Mouse (Mus musculus): ENCODE results near the gene Rora. TPM values are rescaled to one million over a fixed set of nuclear protein-coding genes. Genes with fewer than 3 reads are reported as not detected.

Gene Rora
- polyA plus RNA-seq, 1 experiment from 2014 or later, result 4.3 TPM

DNA sequence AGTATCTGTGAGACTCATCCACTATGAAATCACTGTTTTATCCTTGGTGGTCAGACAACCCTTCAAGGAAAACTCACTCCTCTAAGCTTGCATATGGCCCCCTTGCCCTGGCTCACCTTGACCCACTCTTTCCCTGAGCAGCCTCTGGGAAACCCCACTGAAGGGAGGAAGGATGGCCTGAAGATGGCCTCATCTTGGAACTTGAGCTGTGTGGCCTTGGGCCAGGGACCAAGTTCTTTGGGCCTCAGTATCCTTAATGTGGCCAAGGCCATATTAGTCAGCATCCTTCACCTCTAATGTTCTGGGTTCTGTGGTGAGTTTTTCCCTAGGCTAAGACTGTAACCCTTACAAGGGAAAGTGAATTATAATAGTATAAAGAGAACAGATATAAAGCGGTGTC, 45.8 kb downstream of the Rora start:
- Histone ChIP-seq H3K4me3 (ENCODE audit: low read depth, low read length) (no peak overlapping the region), H3K27me3 (ENCODE audit: control insufficient read depth, insufficient read depth, low read length) (no peaks in the 10 kb centered on the region), H3K9me3 (ENCODE audit: control insufficient read depth, low read length) (no peaks in the 10 kb centered on the region), H3K4me1 (ENCODE audit: control insufficient read depth, insufficient read depth, low read length) (peaks cover 9% of the 10 kb centered on the region; the same call in 1 of the 2 replicates), H3K9ac (ENCODE audit: low read length) (no peak overlapping the region), H3K4me2 (no peak overlapping the region), H3K36me3 (ENCODE audit: control insufficient read depth, insufficient read depth, low read length) (no peaks in the 10 kb centered on the region), H3K27ac (ENCODE audit: low read depth, low read length) (no peak overlapping the region)
- ATAC-seq (ENCODE audit: low FRiP score) (no peak), DNase-seq (ENCODE audit: low spot score, missing footprints) (no peak)
- 89% methylated on average over 1 of the region's 1 CpGs for WGBS

DNA sequence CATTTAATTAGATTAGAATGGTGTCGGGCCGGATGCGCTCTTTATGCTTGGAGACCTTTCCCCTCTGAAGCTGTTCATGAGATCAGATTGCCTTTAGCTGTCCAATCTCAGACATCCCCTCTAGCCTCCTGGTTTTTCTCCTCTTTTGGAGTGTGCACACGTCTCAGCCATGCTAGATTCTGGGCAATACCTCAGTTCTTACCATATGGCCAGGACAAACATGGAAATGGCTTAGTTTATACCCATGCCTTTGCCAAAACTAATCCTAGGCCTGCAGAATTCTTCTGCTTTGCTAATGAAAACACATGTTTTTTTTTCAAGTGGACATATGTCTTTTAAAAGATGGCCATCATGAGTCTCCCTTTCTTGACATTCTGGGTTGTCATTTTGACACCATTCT, 46.3 kb downstream of the Rora start:
- Histone ChIP-seq H3K4me2 (no peak overlapping the region), H3K9ac (ENCODE audit: low read length) (no peak overlapping the region), H3K27me3 (ENCODE audit: control insufficient read depth, insufficient read depth, low read length) (no peaks in the 10 kb centered on the region), H3K4me3 (ENCODE audit: low read depth, low read length) (no peak overlapping the region), H3K36me3 (ENCODE audit: control insufficient read depth, insufficient read depth, low read length) (no peaks in the 10 kb centered on the region), H3K9me3 (ENCODE audit: control insufficient read depth, low read length) (no peaks in the 10 kb centered on the region), H3K27ac (ENCODE audit: low read depth, low read length) (no peak overlapping the region), H3K4me1 (ENCODE audit: control insufficient read depth, insufficient read depth, low read length) (peaks cover 9% of the 10 kb centered on the region; the same call in 1 of the 2 replicates)
- no peak for ATAC-seq (ENCODE audit: low FRiP score)
- peak; percentile 39 for DNase-seq (ENCODE audit: low spot score, missing footprints)
- 52% methylated on average over 4 of the region's 4 CpGs for WGBS

DNA sequence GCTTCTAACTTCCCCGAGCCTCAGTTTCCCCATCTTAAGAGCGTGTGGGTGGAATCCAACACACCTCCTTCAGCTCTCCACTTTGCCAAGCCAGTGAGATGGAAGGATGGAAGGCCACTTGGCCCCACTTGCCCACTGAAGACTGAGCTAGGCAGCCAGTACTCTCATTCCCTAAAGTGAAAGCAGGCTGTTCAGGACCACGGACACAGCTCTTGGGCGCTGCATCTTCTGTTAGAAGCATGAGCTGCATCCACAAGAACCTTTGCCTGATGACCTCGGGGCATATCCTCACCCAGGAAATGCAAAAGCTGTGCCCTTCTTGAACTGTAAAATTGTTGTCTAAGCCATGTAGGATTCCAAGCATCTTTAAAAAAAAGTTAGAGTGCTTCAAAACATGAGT, 54.0 kb downstream of the Rora start:
- no peak overlapping the region for H3K9ac ChIP-seq (ENCODE audit: low read length)
- ATAC-seq (ENCODE audit: low FRiP score) (no peak), DNase-seq (ENCODE audit: low spot score, missing footprints) (peak; percentile 69)
- H3K4me1 ChIP-seq (ENCODE audit: control insufficient read depth, insufficient read depth, low read length), result peaks cover 4% of the 10 kb centered on the region; the same call in 1 of the 2 replicates
- no peaks in the 10 kb centered on the region for H3K9me3 ChIP-seq (ENCODE audit: control insufficient read depth, low read length)
- H3K4me2 ChIP-seq, result no peak overlapping the region
- H3K27ac ChIP-seq (ENCODE audit: low read depth, low read length), result no peak overlapping the region
- no peaks in the 10 kb centered on the region for H3K36me3 ChIP-seq (ENCODE audit: control insufficient read depth, insufficient read depth, low read length)
- WGBS, result 68% methylated on average over 5 of the region's 5 CpGs
- H3K27me3 ChIP-seq (ENCODE audit: control insufficient read depth, insufficient read depth, low read length), result no peaks in the 10 kb centered on the region
- no peak overlapping the region for H3K4me3 ChIP-seq (ENCODE audit: low read depth, low read length)

DNA sequence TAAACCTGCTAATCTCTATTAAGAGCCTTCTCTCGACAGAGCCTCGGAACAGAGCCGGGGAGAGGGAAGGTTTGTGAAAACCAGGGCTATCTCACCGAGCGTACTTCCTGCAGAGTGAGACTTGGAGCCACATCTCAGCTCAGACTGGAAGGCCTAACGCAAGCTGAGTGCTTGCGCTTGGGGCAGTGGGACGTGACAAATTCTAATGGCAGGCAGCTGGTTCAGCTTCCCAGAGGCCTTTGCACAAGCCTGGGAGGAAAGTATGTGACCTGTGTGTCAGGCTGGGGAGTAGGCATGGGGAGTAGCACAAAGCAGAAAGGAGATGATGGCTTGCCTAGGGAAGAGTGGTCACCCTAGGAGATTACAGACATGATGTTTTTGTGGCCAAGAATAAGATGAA, 55.6 kb downstream of the Rora start:
- DNase-seq (ENCODE audit: low spot score, missing footprints) (peak; percentile 39), ATAC-seq (ENCODE audit: low FRiP score) (no peak)
- H3K9ac ChIP-seq (ENCODE audit: low read length), result no peak overlapping the region
- no peaks in the 10 kb centered on the region for H3K36me3 ChIP-seq (ENCODE audit: control insufficient read depth, insufficient read depth, low read length)
- H3K4me3 ChIP-seq (ENCODE audit: low read depth, low read length), result no peak overlapping the region
- H3K27ac ChIP-seq (ENCODE audit: low read depth, low read length), result no peak overlapping the region
- H3K4me2 ChIP-seq, result no peak overlapping the region
- H3K27me3 ChIP-seq (ENCODE audit: control insufficient read depth, insufficient read depth, low read length), result no peaks in the 10 kb centered on the region
- H3K4me1 ChIP-seq (ENCODE audit: control insufficient read depth, insufficient read depth, low read length), result no peaks in the 10 kb centered on the region
- 62% methylated on average over 8 of the region's 8 CpGs for WGBS
- no peaks in the 10 kb centered on the region for H3K9me3 ChIP-seq (ENCODE audit: control insufficient read depth, low read length)

DNA sequence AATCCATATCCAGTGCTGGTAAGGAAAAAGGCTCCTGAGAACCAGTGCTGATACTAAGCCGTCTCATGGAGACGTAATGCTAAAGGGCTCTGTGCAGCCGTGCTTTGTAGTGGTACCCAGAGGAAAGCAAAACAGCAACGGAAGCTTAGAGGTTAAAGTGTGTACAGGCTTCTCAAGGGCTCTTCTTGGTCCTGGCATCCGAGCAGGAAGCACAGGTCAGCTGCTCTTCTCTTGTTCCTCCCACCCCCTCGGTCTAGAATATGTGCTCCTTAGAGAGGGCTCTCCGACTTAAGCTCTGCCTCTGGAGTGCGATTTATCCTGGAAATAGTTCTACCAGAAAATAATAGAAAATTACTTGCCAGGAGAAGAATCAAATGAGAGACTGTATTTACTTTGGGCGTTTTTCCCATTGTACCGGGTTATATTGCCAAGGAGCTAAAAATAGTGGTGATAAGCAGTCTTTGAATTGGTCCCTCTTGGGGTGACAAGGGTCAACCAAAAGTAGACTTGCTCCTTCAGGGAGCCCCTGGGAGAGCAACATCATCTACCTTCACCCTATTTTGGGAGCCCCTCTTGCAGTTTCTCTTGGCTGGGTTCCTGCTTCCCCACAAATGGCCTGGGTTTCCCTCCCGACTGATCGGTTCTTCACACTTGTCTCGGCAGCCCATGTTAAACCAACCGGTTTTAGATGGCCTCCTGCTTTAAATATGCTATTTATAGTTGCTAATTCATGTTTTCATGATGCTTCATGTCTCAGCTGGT, 57.5 kb downstream of the Rora start:
- Histone ChIP-seq H3K4me1 (ENCODE audit: control insufficient read depth, insufficient read depth, low read length) (no peaks in the 10 kb centered on the region), H3K4me3 (ENCODE audit: low read depth, low read length) (no peak overlapping the region), H3K27me3 (ENCODE audit: control insufficient read depth, insufficient read depth, low read length) (no peaks in the 10 kb centered on the region), H3K9ac (ENCODE audit: low read length) (no peak overlapping the region), H3K27ac (ENCODE audit: low read depth, low read length) (no peak overlapping the region), H3K4me2 (no peak overlapping the region), H3K36me3 (ENCODE audit: control insufficient read depth, insufficient read depth, low read length) (no peaks in the 10 kb centered on the region), H3K9me3 (ENCODE audit: control insufficient read depth, low read length) (no peaks in the 10 kb centered on the region)
- peak; percentile 66 for DNase-seq (ENCODE audit: low spot score, missing footprints)
- no peak for ATAC-seq (ENCODE audit: low FRiP score)
- 85% methylated on average over 14 of the region's 14 CpGs for WGBS

DNA sequence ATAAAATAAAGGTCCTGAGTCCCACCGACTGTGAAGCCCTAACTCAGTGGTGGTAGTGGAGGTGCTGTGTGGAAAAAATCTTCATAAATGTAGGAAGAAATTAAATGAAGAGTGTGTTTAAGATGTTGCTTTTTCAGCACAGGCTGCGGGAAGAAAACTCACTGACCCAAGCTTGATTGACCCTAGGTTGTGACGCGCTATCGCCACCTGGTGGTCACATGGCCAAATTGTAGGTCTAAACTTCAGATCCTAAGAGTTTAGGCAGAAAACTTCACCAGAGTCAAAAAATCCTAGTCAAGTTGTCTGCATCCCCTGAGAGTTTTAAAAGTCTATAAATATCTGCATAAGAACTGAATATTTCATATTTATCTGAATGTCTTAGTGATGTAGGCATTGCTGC, 63.4 kb downstream of the Rora start:
- H3K27me3 ChIP-seq (ENCODE audit: control insufficient read depth, insufficient read depth, low read length), result no peaks in the 10 kb centered on the region
- H3K4me2 ChIP-seq, result no peak overlapping the region
- no peaks in the 10 kb centered on the region for H3K36me3 ChIP-seq (ENCODE audit: control insufficient read depth, insufficient read depth, low read length)
- H3K4me3 ChIP-seq (ENCODE audit: low read depth, low read length), result no peak overlapping the region
- no peak overlapping the region for H3K27ac ChIP-seq (ENCODE audit: low read depth, low read length)
- H3K9ac ChIP-seq (ENCODE audit: low read length), result no peak overlapping the region
- DNase-seq (ENCODE audit: low spot score, missing footprints) (peak; percentile 97), ATAC-seq (ENCODE audit: low FRiP score) (no peak)
- no peaks in the 10 kb centered on the region; the same call in 1 of the 2 replicates for H3K9me3 ChIP-seq (ENCODE audit: control insufficient read depth, low read length)
- no peaks in the 10 kb centered on the region for H3K4me1 ChIP-seq (ENCODE audit: control insufficient read depth, insufficient read depth, low read length)
- 16% methylated on average over 5 of the region's 5 CpGs for WGBS

DNA sequence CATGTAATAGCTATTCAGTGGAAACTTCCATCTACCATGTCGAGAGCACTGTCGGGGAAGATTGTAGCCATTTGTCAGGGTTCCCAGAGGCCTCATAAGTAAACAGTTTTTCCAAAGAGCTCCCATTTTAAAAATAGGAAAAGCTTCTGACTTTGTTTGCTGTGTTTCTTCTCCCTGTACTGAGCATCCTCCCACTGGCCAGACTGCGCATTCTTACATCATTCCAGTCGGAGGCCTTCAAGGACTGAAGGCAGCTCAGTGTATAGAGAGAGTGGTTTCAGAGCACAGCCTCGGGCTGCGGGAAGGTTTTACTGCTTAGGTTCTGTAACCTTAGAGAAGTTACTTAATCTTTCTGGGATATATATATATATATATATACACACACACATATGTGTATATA, 64.8 kb downstream of the Rora start:
- Histone ChIP-seq H3K4me2 (no peak overlapping the region), H3K4me3 (ENCODE audit: low read depth, low read length) (no peak overlapping the region), H3K4me1 (ENCODE audit: control insufficient read depth, insufficient read depth, low read length) (no peaks in the 10 kb centered on the region), H3K9ac (ENCODE audit: low read length) (no peak overlapping the region), H3K36me3 (ENCODE audit: control insufficient read depth, insufficient read depth, low read length) (no peaks in the 10 kb centered on the region), H3K27ac (ENCODE audit: low read depth, low read length) (no peak overlapping the region), H3K27me3 (ENCODE audit: control insufficient read depth, insufficient read depth, low read length) (no peaks in the 10 kb centered on the region), H3K9me3 (ENCODE audit: control insufficient read depth, low read length) (no peaks in the 10 kb centered on the region; the same call in 1 of the 2 replicates)
- WGBS, result 92% methylated on average over 6 of the region's 6 CpGs
- ATAC-seq (ENCODE audit: low FRiP score), result no peak
- DNase-seq (ENCODE audit: low spot score, missing footprints), result peak; percentile 31

DNA sequence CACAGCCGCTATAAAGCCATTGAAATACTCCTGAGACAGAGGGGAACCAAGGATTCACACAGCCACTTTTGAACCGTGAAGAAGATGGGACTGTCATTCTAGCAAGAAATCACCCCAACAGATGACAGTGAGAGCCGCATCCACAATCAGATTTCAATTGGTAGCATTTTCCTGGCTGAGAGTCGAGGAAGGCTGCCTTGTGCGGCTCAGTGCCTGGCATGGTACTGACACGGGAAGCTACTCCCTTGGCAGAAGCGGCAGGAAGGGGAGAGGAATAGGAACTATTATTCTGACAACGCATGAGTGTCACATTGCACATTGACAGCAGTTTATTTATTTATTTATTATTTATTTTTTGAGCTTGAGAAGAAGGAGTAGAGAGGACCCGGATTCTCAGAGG, 65.7 kb downstream of the Rora start:
- Histone ChIP-seq H3K36me3 (ENCODE audit: control insufficient read depth, insufficient read depth, low read length) (no peaks in the 10 kb centered on the region), H3K4me1 (ENCODE audit: control insufficient read depth, insufficient read depth, low read length) (no peaks in the 10 kb centered on the region), H3K27ac (ENCODE audit: low read depth, low read length) (no peak overlapping the region), H3K4me3 (ENCODE audit: low read depth, low read length) (no peak overlapping the region), H3K4me2 (no peak overlapping the region), H3K9ac (ENCODE audit: low read length) (no peak overlapping the region), H3K9me3 (ENCODE audit: control insufficient read depth, low read length) (no peaks in the 10 kb centered on the region; the same call in 1 of the 2 replicates), H3K27me3 (ENCODE audit: control insufficient read depth, insufficient read depth, low read length) (no peaks in the 10 kb centered on the region)
- ATAC-seq (ENCODE audit: low FRiP score) (no peak), DNase-seq (ENCODE audit: low spot score, missing footprints) (peak; percentile 56)
- 86% methylated on average over 9 of the region's 9 CpGs for WGBS

DNA sequence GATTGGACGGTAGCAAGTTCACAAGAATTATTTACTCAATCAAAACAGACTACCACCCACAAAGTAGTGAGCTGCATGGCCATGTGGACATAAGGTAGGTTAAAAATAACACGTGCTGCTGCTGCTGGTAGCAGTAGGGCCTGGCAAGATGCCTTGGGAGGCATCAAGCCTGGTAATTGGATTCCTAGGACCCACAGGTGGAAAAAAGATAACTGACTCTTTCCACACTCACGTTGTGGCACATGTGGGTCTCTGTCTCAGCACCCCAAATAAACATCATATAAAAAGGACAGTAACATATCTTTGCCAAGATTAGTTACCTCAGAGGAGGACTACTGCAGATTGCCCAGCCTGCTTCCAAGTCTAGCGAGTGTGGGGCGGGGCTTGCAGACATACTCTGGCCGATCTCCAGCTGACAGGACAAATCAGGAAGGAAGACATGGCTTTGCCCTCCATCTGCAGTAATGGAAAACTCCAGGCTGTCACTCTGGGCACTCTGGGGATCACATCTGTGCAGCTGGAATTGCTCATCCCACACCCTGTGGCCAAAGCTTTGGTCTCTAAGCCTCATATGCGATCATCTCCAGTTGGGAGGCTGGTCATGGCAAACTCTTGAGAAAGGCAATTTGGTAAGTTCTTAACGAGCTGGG, 71.2 kb downstream of the Rora start:
- H3K27ac ChIP-seq (ENCODE audit: low read depth, low read length), result no peak overlapping the region
- no peaks in the 10 kb centered on the region for H3K36me3 ChIP-seq (ENCODE audit: control insufficient read depth, insufficient read depth, low read length)
- H3K27me3 ChIP-seq (ENCODE audit: control insufficient read depth, insufficient read depth, low read length), result no peaks in the 10 kb centered on the region
- WGBS, result 88% methylated on average over 8 of the region's 8 CpGs
- no peaks in the 10 kb centered on the region for H3K9me3 ChIP-seq (ENCODE audit: control insufficient read depth, low read length)
- DNase-seq (ENCODE audit: low spot score, missing footprints) (no peak), ATAC-seq (ENCODE audit: low FRiP score) (no peak)
- H3K4me3 ChIP-seq (ENCODE audit: low read depth, low read length), result no peak overlapping the region
- H3K9ac ChIP-seq (ENCODE audit: low read length), result no peak overlapping the region
- no peaks in the 10 kb centered on the region for H3K4me1 ChIP-seq (ENCODE audit: control insufficient read depth, insufficient read depth, low read length)
- no peak overlapping the region for H3K4me2 ChIP-seq

Data from midbrain, embryonic 11.5 days (tissue).